Mouse (Mus musculus) stomach, embryonic 16.5 days (tissue): ENCODE data around the gene Fam181b. TPM values are rescaled to one million over a fixed set of nuclear protein-coding genes. Genes with fewer than 3 reads are reported as not detected.

Experiments
- ATAC-seq: fragments of 200-750 bp; cut with Nextera tagmentation; 2 replicates; pipeline ENCODE4 v1.8.0; 2017; ENCODE audit warnings: moderate number of reproducible peaks, moderate TSS enrichment; ENCODE audit not compliant: insufficient read depth, low FRiP score
- H3K27ac ChIP-seq: fragments of 300-500 bp; sonication (generic); 2 replicates; pipeline ENCODE4 v1.5.1; 2014; ENCODE audit warnings: low read length
- H3K27me3 ChIP-seq: fragments of 300-500 bp; sonication (generic); 2 replicates; pipeline ENCODE4 v1.6.1; 2014; ENCODE audit warnings: low read length, control low read depth, mixed read lengths; ENCODE audit not compliant: control insufficient read depth, insufficient read depth
- H3K36me3 ChIP-seq: fragments of 300-500 bp; sonication (generic); 2 replicates; pipeline ENCODE4 v1.6.1; 2014; ENCODE audit warnings: low read length; ENCODE audit not compliant: control insufficient read depth, insufficient read depth
- H3K4me1 ChIP-seq: fragments of 300-500 bp; sonication (generic); 2 replicates; pipeline ENCODE4 v1.6.1; 2014; ENCODE audit warnings: low read length, control low read depth, mixed read lengths; ENCODE audit not compliant: control insufficient read depth, insufficient read depth
- H3K4me2 ChIP-seq: fragments of 300-500 bp; sonication (generic); 2 replicates; pipeline ENCODE4 v1.6.1; 2014; ENCODE audit warnings: low read depth, low read length, mixed read lengths
- H3K4me3 ChIP-seq: fragments of 300-500 bp; sonication (generic); replicated peaks from 2 replicates; pipeline ENCODE4 v1.5.1; 2014; ENCODE audit warnings: mild to moderate bottlenecking, low read length
- H3K9ac ChIP-seq: fragments of 300-500 bp; sonication (generic); 2 replicates; pipeline ENCODE4 v1.6.1; 2014; ENCODE audit warnings: low read length
- H3K9me3 ChIP-seq: fragments of 300-500 bp; sonication (generic); replicated peaks from 2 replicates; pipeline ENCODE4 v1.6.1; 2016; ENCODE audit warnings: low read length, control low read depth; ENCODE audit not compliant: control insufficient read depth
- WGBS: fragments of 180-500 bp; shearing (Covaris S2); extraction: QIAGEN DNeasy Blood & Tissue Kit; methylation state at CpG from one replicate; pipeline ENCODE4 v1.1.7; 2014; 5-methylcytosine and 5-hydroxymethylcytosine counted together
- polyA plus RNA-seq: library from polyadenylated mRNA; unstranded; fragments of >200 nt; fragmentation: Nextera tagmentation; extraction: Ambion mirVana; gene quantifications from 2 replicates; pipeline ENCODE4 v1.2.1, GENCODE M21; 2015

Fam181b gene
- polyA plus RNA-seq: 1.9 and 2.9 TPM in 2 replicates

GRCm38 (mm10) chr7:93079785-93080730 lies at the start of gene Fam181b:
Gene Fam181b, plus strand, starts transcription at chr7:93079865.
- Histone ChIP-seq H3K9ac (peak within 1 kb of the TSS; percentile 76), H3K36me3 (no peaks in the 10 kb centered on the region), H3K27ac (peak within 1 kb of the TSS; percentile 1; the same call in 1 of the 2 replicates), H3K4me2 (peak within 1 kb of the TSS; percentile 89), H3K4me1 (no peaks in the 10 kb centered on the region), H3K27me3 (peaks cover 2% of the 10 kb centered on the region; the same call in 1 of the 2 replicates), H3K4me3 (peak within 1 kb of the TSS; percentile 69), H3K9me3 (no peaks in the 10 kb centered on the region)
- ATAC-seq: peak; percentile 94
- WGBS: under 1% methylated on average over 96 of the region's 96 CpGs

DNA sequence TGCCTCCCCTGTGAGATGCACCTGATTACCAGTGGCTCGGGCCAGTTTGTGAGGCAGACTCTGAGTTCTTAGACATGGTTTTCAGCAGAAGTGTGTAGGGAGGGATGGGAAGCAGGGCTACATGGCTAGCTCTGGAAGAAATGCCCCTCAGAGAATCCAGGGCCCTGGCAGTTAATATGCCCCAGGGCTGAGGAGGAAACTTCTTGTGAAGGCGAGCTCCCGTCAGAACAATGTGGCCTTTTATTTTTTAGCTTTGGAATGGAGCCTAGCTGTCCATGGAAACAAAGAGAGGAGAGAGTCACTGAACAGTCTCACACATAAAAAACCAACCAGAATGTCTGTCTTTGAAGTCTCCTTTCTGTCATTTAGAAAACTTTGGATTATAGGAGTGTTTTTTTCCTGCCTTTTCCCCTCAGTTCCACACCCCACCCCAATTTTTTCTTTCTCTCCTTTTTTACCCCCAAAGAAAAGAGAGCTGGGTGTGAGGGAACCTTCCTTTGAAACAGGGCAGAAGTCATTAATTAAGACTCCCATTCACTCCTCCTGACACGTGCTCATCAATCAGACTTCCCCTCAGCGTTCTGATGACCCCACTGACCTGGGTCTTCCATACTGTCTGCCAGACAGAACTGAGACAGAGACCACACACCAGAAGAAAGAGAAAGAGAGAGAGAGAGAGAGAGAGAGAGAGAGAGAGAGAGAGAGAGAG lies 41.7 kb upstream of the Fam181b start:
- H3K9ac ChIP-seq: no peak overlapping the region
- H3K27ac ChIP-seq: no peak overlapping the region
- no peaks in the 10 kb centered on the region for H3K27me3 ChIP-seq
- H3K4me1 ChIP-seq: no peaks in the 10 kb centered on the region
- H3K4me2 ChIP-seq: no peak overlapping the region
- H3K4me3 ChIP-seq: no peak overlapping the region
- H3K9me3 ChIP-seq: no peaks in the 10 kb centered on the region
- ATAC-seq: no peak
- 28% methylated on average over 5 of the region's 5 CpGs for WGBS
- no peaks in the 10 kb centered on the region for H3K36me3 ChIP-seq

- WGBS: 17% methylated on average over 1 of the region's 1 CpGs
These were observed 41.2 kb upstream of the Fam181b start for GRCm38 (mm10) chr7:93038472-93038828.

GRCm38 (mm10) chr7:93039542-93039941 lies 40.1 kb upstream of the Fam181b start:
- WGBS: 67% methylated on average over 3 of the region's 3 CpGs

More at GRCm38 (mm10) chr7:93038472-93038828, 41.2 kb upstream of the Fam181b start:
- Histone ChIP-seq H3K4me1 (no peaks in the 10 kb centered on the region), H3K9me3 (no peaks in the 10 kb centered on the region), H3K27ac (no peak overlapping the region), H3K9ac (no peak overlapping the region), H3K27me3 (no peaks in the 10 kb centered on the region), H3K4me3 (no peak overlapping the region), H3K4me2 (no peak overlapping the region), H3K36me3 (no peaks in the 10 kb centered on the region)
- no peak for ATAC-seq

GRCm38 (mm10) chr7:93044359-93044758 lies 35.3 kb upstream of the Fam181b start:
- 13% methylated on average over 3 of the region's 3 CpGs for WGBS
- H3K4me3 ChIP-seq: no peak overlapping the region
- H3K27ac ChIP-seq: no peak overlapping the region
- no peaks in the 10 kb centered on the region for H3K9me3 ChIP-seq
- no peak overlapping the region for H3K4me2 ChIP-seq
- no peak for ATAC-seq
- no peaks in the 10 kb centered on the region for H3K27me3 ChIP-seq
- H3K36me3 ChIP-seq: no peaks in the 10 kb centered on the region
- H3K9ac ChIP-seq: no peak overlapping the region
- H3K4me1 ChIP-seq: no peaks in the 10 kb centered on the region

More at GRCm38 (mm10) chr7:93039542-93039941, 40.1 kb upstream of the Fam181b start:
- no peak overlapping the region for H3K4me2 ChIP-seq
- no peaks in the 10 kb centered on the region for H3K27me3 ChIP-seq
- no peaks in the 10 kb centered on the region for H3K9me3 ChIP-seq
- no peak overlapping the region for H3K9ac ChIP-seq
- H3K27ac ChIP-seq: no peak overlapping the region
- H3K4me1 ChIP-seq: no peaks in the 10 kb centered on the region
- no peaks in the 10 kb centered on the region for H3K36me3 ChIP-seq
- no peak overlapping the region for H3K4me3 ChIP-seq
- ATAC-seq: no peak

DNA sequence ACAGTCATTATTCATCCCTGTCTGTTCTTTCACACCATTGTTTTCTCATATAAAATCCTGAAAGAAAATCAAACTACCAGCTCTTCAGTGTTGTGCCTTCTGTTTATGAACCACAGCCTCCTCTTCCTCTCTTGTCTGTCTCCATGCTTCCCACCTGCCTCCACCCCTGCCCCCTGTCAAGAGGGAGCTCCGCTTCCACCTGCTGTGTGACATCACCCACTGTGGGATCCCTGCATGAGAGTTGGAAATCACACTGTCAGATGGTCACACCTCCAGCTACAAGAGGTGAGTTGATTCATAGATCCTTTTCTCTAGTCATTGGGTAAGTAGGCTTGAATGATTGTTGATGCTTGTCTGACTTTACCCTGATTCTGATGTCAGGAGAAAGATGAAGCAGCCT lies 34.9 kb upstream of the Fam181b start:
- no peak overlapping the region for H3K9ac ChIP-seq
- H3K9me3 ChIP-seq: no peaks in the 10 kb centered on the region
- no peak for ATAC-seq
- H3K4me2 ChIP-seq: no peak overlapping the region
- H3K36me3 ChIP-seq: no peaks in the 10 kb centered on the region
- 50% methylated on average over 1 of the region's 1 CpGs for WGBS
- no peaks in the 10 kb centered on the region for H3K27me3 ChIP-seq
- H3K27ac ChIP-seq: no peak overlapping the region
- H3K4me3 ChIP-seq: no peak overlapping the region
- no peaks in the 10 kb centered on the region for H3K4me1 ChIP-seq

GRCm38 (mm10) chr7:93060831-93061230 lies 18.8 kb upstream of the Fam181b start:
- ATAC-seq: no peak
- Histone ChIP-seq H3K9ac (no peak overlapping the region), H3K27me3 (no peaks in the 10 kb centered on the region), H3K36me3 (no peaks in the 10 kb centered on the region), H3K4me2 (no peak overlapping the region), H3K27ac (no peak overlapping the region), H3K4me3 (no peak overlapping the region), H3K9me3 (no peaks in the 10 kb centered on the region), H3K4me1 (no peaks in the 10 kb centered on the region)

- H3K27me3 ChIP-seq: no peaks in the 10 kb centered on the region
- ATAC-seq: no peak
- H3K9me3 ChIP-seq: no peaks in the 10 kb centered on the region
- H3K4me2 ChIP-seq: no peak overlapping the region
- H3K4me1 ChIP-seq: no peaks in the 10 kb centered on the region
- no peak overlapping the region for H3K27ac ChIP-seq
- WGBS: 67% methylated on average over 3 of the region's 3 CpGs
- H3K4me3 ChIP-seq: no peak overlapping the region
- H3K9ac ChIP-seq: no peak overlapping the region
- no peaks in the 10 kb centered on the region for H3K36me3 ChIP-seq
These were observed 17.9 kb upstream of the Fam181b start for GRCm38 (mm10) chr7:93061747-93062146.

DNA sequence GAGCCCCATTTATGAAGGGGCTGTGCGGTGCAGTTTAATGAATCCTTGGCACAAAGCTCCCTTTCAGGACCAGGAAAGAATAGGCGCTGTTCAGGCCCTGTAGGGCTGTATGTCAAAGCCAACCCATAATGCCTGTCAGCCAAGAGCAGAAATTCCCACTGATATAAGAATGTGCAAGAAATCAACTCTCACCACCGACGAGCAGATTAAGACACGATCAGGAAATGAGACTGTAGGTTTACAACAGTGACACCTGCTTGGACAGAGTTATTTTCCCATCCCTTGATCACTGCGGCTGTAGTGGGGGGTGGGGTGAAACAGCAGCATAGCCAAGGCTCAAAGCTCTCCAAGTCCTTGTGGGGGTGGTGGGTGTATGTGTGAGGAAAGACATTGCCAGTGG lies 17.5 kb upstream of the Fam181b start:
- Histone ChIP-seq H3K4me3 (no peak overlapping the region), H3K27ac (no peak overlapping the region), H3K36me3 (no peaks in the 10 kb centered on the region), H3K9ac (no peak overlapping the region), H3K27me3 (no peaks in the 10 kb centered on the region), H3K4me1 (no peaks in the 10 kb centered on the region), H3K4me2 (no peak overlapping the region), H3K9me3 (no peaks in the 10 kb centered on the region)
- no peak; the same call in 1 of the 2 replicates for ATAC-seq
- 52% methylated on average over 6 of the region's 6 CpGs for WGBS
